Mouse (Mus musculus) fibroblast of lung, adult 2 months (primary cell): ENCODE data around the gene Gemin7.
"Not testable (repeated sequence)": the region's sequence is repeated elsewhere in the genome, so short reads cannot be mapped to it uniquely, and the experiment has no call there.

Experiments used
- DNase-seq: peaks from one replicate; pipeline ENCODE4 v3.0.0-alpha.2; 2011; ENCODE audit warnings: low read depth

Gemin7 gene

DNA sequence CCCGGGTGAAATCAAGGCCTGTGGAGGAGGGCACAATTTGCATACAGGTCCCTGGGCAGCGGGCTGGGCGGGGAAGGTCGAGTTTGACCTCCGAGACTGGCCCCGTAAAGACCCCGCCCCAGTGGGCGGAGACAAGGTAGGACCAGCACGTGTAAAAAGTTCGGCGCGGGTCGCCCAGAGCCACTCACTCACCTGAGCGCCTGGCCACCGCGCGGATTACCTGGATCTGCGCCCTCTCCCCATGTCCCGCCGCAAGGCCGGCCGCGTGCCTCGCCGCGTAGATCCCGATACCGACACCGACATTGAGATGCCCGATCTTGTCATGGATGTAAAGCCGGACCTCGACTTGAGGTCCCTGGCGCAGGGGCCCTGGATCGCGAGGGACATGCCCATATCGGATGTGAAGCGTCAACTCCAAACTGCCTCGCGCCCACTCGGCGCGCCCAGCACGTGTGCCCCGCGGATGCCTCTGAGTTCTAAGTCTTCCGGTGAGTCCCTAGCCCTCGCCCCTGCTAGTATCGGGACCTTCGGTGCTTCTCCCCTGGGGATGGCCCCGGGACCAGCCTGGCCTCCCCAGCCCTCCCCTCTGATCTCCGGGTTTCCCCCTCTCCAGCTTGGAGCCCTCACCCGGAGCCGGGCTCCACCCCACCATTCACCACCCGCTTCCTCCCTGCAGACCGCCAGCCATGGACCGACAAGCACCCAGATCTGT, at the start of gene Gemin7, which contains the start of gene Zfp296:
TSS of gene Gemin7 (minus strand) at position 455 of the 712 bp plus-strand sequence.
TSS of gene Zfp296 (plus strand) at position 147 of the 712 bp plus-strand sequence.
- no peak for DNase-seq

DNA sequence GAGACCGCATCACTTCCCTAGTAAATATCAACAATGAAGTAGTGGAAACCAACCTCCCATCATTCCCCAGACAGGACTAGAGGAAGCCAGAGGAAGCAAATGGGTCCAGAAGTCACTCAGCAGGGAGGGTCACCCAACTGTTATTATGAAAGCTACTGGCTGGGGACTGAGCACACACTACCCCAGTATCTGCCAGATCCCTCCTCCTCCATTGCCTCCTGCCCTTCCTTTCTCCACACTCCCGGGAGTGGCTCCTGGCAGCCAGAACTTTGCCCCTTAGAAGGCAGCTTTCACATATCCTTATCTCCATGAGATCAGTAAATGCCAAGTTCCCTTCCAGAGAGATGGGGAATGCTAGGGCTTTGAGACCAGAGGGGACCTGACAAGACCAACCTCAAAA, 46.0 kb upstream of the Gemin7 start:
- no peak for DNase-seq

DNA sequence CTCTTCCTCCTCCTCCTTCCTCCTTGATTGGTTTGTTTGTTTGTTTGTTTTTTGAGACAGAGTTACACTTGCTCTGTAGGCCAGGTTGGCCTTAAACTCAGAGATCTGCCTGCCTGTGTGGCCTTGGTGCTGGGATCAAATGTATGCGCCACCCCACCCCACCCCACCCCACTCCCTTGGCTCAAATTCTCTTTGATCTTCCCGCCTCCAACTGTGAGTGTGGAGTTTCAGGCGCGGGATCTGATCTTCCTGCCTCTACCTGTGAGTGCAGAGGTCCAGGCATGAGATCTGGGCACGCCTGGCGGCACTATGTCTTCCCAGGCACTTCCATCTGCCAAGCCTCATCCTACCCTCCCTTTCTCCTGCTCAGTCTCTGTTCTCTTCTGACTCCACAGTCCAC, 44.8 kb upstream of the Gemin7 start:
- no peak for DNase-seq

DNA sequence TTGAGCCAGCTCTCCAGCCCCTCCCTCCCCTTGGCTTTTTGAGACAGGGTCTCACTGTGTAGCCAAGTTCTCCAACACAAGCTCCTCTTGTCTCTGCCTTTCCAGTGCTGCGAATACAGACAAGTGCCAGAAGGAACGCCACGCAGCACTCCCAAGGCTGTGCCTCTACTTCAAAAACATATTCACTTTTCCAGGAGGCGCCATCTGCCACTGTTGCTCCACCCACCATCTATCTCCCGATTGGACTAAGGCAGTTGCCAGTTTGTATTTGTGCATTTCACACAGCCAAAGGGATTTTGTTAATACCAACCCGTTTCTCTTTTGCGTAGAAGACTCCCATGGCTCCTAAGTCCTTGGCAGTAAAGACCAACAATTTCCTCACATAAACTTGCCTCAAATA, 43.4 kb upstream of the Gemin7 start:
- DNase-seq: no peak

DNA sequence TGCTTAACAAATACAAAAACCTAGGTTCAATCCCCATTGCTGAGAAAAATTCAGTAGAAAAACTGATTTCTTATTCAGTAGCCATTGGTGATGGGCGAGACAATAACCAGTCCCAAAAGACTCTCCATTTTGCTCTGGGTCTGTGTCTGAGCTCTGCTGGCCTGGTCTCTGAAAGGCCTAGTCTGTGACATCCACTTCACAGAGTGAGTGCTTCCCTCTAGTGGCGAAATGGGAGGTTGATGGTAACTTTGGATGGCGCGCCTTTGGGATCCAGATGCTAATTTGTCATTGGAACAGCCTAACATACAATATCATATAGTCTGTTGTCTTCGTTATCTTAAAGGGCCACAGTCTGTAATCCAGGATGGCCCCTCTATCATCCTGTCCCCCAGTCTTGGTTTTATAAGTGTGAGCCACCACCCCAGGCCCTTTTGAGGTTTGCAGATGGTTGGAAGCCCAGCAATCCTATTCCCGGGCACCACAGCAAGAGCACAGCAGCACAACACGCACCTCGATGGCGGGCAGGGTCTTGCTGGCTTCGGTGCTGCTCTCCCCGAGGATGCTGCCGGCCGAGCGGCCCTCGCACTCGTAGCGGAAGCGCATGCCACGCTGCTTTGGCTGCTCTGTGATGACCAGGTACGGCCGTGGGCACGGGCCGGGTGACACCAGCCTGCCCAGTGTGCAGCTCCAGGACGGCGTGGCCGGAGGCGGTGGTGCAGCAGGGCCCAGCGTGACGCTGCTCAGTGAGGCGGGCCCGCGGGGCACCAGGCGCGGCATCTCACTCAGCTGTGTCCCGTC, 41.8 kb upstream of the Gemin7 start:
- DNase-seq: peak; percentile 51

DNA sequence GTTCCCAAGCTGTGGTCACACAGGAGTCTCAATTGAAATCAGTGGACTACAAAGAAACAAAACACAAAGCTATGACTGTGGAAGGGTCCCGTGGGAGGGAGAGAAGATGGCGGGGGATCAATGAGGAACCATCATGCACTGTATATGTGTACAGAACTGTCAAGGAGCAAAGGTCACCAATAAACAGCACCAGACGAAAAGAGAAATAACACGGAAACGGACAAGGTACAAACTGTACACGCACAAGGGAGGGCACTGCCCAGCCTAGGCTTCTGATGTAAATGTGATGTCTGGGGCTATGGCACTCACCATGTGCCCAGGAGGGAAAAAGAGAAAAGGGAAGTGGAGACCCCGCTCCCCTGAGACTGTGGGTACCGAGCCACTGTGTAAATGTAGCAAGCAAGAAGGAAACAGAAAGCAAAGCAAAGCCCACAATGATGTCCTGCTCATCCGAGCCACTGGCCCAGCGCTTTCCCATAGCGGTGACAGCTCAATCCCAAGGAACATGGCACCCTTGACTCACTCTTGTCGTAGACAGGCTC, 37.7 kb upstream of the Gemin7 start:
- DNase-seq: no peak

DNA sequence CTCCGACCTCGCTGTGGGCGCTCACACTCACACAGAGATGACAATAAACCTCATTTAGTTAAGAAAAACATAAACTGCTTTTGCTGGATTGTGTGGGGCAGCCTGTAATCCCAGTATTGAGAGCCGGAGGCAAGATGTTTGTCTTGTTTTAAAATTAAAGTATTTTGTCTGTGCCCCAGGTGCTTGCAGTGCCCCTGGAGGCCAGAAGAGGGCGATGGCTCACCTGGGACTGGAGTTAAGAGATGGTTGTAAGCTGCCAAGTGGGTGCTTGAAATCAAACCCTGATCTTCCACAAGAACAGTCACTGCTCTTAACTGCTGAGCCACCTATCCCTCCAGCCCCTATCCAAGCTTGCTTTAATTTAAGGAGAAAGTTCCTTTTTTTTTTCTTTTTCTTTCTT, 33.6 kb upstream of the Gemin7 start:
- no peak for DNase-seq

DNA sequence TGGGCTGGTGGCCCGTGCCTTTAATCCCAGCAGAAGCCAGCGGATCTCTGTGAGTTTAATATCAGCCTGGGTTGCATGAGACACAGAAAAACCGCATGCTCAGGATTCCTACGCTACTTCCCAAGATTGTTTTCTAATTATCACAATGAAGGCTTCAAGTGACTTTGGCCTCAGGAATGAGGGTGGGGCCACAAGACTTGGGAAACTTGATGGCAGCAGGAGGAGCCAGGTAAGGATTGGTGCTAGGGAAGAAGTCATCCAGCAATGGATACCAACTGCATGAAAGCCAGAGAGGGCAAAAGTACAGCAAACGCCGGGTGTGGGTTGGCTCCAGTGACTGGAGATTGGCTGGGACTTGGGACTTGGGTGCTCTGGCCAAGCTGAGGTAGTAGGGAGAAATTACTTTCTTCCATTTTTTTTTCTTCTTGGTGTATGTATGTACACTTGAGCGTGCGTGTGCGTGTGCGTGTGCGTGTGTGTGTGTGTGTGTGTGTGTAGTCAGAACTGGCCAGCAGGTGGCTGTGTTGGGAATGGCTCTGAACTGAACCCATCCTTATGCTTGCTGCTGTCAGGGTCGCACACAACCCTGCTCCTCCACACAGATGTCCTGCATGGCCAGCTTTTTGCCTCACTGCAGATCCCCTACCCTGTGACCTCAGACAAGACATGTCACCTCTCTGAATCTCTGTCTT, 32.4 kb upstream of the Gemin7 start:
- no peak for DNase-seq

DNA sequence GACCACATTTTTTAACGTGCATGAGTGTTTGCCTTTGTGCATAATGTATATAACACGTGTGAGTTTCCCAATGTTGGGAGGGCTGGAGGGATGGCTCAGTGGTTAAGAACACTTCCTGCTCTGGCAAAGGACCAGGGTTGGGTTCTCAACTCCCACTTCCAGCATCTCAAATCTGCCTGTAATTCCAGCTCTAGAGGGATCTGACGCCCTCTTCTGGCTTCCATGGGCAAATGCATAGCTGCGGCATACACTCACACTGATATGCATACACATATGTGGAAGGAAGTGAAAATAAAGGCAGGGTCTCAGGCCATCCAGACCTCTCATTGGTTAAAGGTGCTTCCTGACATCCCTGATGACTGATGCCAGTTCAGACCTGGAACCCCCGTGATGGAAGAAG, 29.9 kb upstream of the Gemin7 start:
- no peak for DNase-seq

DNA sequence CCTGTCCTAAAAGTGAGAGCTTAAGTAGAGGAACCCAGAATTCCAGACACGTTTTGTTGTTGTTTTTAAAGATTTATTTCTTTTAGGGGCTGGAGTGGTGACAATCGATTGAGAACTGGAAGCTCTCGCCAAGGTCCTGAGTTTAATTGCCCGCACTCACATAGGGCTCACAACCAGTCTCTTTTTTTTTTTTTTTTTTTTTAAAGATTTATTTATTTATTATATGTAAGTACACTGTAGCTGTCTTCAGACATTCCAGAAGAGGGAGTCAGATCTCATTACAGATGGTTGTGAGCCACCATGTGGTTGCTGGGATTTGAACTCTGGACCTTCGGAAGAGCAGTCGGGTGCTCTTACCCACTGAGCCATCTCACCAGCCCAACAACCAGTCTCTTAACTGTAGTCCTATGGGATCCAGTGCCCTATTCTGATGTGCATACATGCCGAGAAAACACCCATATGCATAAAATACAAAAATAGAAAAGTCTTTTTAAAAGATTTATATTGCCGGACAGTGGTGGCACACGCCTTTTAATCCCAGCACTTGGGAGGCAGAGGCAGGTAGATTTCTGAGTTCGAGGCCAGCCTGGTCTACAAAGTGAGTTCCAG, 27.3 kb upstream of the Gemin7 start:
- DNase-seq: not testable (repeated sequence)

DNA sequence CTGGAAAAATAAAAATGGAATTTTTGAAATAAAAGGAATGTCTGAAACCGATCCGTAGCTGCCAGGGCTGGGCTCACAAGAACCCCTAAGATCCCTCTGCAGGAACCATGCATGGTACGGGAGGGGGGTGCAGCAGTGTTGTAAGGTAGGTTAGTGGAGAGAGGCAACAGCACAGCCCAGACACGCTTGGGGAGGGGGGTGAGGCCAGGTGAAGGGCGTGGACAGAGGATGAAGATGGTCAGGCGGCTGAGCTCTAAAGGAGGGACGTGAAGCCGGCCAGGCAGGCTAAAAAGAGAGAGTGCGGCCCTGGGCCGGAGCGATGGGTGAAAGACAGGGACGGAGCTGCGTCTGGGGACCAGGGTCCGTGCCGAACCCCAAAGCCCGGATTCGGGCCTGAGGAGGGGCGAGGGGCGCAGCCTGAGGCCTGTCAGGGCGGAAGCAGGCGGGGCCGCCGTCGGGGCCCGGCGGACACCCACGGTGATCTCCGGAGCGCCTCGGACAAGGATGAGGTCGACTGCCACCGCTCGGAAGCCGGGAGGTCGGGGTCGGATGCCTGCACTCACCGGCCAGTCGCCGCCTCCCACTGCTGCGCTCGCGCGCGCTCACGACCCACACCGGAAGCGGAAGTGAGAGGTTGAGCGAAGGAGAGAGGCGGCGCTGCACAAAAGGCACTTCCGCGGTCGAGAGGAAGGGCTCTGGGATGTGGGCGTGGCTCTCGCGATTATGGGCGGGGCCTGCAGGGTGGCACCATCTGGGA, 26.6 kb upstream of the Gemin7 start, which contains the start of gene Clasrp:
TSS of gene Clasrp (minus strand) at position 638 of the 757 bp plus-strand sequence.
- DNase-seq: peak; percentile 83

DNA sequence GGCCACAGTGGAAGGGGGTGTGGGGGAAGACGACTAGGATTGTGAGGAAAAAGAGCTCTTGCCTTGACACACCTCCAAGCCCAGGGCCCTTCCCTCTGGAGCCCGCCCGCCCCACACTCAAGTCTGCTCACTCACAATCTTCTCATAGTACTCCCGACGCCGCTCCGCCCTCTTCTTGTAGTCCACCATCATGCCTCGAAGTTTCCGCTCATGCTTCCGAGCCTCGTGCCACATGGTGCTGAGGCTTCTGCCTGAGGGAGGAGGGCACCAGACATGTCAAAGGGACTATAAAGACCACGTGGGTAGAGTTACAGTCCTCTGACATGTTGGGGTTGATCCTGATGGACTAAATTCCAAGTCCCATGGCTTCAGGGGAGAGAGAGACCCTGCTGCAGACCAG, 25.7 kb upstream of the Gemin7 start:
- no peak for DNase-seq

DNA sequence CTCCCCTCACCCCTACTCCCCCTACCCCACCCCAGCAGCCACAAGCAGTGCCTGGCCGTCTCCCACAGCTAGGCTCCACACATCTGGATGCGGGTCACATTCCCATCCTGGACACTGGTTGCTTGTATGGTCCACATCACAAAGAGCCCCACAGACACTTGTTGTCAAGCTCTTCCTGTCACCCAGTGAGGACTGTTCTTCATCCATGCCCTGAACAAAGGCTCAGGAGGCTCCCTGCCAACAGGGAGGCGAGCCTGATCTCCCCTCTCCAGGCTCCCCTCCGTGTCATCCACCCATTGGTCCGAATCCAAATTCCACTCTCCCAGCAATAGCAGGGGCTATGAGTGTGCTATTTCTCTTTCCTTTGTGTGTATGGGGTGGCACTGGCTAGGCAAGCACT, 23.2 kb upstream of the Gemin7 start:
- no peak for DNase-seq

DNA sequence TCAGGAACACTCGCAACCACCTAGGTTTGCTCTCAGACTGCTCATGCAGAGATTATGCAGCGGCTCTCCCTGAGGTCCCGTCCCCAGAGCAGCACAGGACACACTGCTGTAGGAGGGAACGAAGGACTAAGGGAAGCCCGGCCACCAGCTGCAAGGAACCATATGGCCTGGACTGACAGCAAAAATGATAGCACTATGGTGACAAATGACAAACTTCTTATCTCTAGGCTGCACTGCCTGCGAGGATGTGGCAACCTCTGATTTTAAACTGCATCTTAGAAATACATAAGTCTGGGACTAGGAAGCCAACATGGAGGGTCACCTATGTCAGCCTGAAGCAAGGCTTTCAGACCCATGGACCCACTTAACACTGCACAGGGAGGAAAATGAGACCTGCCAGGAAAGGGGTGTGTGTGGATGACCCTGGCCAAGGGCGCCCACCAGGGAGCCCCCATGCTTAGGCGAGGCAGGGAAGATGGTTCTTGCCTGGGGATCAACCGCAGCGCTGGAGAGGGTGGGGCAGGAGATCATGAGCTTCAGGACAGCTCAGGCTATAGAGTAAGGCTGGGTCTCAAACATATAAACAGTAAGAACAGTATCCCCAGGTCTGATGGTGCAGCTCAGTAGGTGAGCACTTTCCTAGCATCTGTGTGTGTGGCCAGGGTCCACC, 15.8 kb upstream of the Gemin7 start:
- no peak for DNase-seq

DNA sequence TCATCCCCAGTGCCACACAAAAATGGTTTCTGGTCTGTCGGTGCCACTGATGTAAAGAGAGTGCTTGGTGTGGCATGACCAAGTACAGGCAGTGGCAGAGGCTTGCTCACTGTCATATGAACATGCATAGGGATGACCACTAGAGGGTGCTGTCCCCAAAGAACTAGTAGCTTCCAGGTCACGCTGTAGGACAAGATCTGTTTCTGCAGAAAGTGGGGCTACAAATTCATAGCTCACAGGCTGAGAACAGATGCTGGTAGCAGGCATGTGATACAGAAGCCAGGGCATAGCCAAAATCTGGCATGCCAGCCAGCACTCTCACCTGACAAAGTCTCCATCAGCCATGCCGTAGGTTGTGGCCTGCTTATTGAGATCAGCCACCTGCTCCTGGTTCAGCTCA, 12.5 kb upstream of the Gemin7 start:
- peak; percentile 27 for DNase-seq

DNA sequence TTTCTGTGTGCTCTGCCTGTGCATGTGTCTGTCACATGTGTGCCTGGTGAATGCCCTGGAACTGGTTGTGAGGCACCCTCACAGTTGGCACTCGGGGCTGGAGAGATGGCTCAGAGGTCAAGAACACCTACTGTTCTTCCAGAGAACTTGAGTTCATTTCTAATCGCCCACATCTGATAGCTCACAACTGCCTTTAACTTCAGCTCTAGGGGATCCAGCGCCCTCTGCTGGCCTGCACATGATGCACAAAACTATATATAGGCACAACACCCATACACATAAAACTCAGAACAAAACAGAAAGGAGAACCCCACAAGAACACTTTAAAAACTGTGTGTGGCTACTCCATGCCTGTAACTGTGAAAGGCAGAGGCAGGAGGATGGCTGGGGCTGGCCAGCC, 11.8 kb upstream of the Gemin7 start:
- DNase-seq: peak; percentile 17

DNA sequence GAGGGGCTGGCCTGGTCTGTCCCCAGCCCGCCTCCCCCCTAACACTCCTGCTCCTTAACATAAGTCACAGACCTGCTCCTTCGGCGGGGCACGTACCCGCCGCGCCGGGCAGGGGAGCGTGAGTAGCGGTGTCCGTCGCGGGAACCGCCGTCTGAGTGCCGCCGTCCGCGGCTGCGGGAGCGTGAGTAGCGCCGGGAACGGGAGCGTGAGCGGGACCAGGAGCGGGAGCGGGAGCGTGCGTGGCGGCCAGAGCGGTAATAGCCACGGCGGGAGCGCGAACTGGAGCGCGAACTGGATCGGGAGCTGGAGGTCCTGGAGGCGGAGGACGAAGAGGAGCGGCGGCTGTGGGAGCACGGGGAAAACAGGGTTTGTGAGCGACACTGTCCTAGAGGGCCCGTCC, 8.9 kb upstream of the Gemin7 start:
- no peak for DNase-seq

DNA sequence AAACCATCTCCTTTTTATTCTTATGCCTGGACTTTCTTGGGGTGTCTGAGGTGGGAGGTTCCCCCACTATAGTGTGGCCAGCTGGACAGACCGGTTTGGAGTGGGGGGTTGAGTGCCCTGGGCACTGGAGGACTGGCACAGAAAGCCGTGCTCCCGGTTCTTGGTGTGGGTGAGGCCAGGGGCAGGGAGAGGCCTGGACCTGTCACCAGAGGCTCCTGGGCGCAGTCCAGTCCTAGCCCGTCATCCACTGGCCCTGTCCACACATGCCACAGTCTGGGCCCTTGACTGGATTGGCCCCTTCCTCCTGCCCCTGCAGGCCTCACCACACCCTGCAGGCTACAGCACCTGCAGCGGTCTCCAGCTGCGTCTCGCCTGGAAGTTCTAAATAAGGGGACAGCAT, 3.2 kb upstream of the Gemin7 start:
- DNase-seq: no peak

DNA sequence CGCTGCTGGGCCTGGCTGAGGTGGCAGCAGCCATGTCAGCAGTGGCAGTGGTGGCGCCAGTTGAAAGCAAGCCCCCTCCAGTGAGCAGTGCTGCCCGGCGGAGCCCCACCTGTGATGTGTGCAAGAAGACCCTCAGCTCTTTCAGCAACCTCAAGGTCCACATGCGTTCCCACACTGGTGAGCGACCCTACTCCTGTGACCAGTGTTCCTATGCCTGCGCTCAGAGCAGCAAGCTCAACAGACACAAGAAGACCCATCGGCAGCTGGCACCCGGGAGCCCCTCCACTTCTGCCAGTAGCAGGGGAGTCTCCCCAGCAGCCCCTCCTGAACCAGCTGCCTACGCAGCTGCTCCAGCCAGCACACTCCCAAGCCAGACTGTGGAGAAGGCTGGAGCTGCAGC, 2.4 kb upstream of the Gemin7 start:
- no peak for DNase-seq

DNA sequence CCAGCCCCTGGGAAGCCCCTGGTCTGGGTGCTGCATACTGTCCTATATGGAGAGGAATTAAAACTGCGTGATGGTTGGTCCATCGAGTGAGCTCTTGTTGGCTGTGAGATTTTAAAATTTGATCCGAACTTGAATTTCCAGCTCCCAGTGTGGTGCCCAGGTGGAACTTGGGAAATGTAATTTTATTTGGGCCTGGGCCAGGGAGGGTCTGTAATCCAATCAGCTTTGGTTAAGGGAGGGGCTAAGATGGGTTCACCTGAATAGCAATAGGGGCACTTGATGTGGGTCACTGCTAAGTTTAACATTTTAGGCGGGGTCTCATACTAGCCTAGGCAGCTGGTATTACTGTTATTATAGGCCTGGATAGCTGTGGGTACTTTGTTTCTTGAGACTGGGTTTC, 1.0 kb upstream of the Gemin7 start:
- no peak for DNase-seq

DNA sequence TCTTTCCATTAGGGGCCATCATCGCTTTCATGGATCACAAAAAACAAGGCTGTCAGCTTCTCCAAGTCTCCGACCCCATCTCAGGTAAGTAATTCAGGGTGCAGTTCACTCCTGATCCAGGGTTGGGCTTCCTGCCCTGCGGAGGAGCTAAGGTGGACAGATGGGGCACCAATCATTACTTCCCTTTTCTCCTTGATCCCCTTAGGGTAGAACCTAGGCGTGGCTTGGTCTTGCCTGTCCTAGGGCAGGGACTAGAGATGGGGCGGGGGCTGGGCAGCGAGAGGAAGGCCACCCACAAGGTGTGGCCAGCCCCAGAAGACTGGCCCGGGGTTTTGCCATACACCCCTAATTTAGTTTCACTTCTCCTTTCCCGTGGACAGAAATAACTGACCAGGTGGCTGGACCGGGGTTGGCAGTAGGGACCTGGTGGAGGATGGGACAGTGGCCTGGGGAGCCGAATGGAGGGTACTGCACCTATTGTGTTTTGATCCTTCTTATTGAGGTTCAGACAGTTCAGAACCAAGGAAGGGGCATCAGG, 551 bp upstream of the Gemin7 start:
- no peak for DNase-seq
